Mouse (Mus musculus) heart, adult 8-10 months (tissue): ENCODE data around the gene Prpf18. TPM values are rescaled to one million over a fixed set of nuclear protein-coding genes. Genes with fewer than 3 reads are reported as not detected.

ENCODE experiments used
- DNase-seq: peaks from one replicate; pipeline ENCODE4 v3.0.0; 2022; ENCODE audit warnings: low spot score
- total RNA-seq, 4 experiments: library from RNA; stranded (reverse); gene quantifications; 2 replicates each; pipeline ENCODE4 v1.2.4; 2022

Gene Prpf18
- total RNA-seq, 4 experiments from 2014 or later = 34.0 to 37.1 (median 35.2) TPM

DNA sequence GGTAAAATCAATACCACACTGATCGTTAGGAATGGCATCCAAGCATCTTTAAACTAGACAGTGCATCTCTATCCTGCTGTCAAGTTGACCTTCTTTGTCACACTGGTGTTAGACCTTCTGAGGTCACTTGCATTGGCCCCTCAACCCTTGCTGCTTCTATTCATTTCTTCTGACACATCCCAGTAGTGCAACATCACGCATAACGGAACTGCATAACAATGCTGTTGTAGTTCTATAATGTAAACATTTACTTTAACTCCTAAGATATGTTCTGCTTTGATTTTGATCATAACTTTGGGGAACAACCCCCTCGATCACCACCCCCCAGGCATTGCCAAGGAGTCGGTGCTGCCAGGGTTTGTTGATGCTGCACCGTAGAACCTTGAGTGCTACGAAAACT is 75.9 kb downstream of the Prpf18 start:
- no peak for DNase-seq

DNA sequence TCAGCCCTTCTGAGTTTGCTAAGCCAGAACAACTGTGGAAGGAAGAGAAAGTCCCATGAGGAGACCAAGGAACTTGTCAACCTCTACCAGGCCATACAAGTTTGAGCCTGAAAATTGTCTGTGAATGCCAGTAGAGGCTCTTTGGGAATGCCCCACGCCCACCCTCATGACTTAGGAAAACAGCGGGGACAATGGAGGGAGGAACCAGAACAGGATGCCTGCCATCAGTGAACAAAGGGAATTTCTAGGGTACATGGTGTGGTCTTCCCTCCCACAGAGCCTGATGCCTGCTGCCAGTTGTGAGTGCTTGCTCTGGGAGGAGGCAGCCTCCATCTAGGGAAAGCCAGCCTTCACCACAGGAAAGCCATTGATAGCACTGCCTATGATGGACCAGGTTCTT is 76.8 kb downstream of the Prpf18 start:
- no peak for DNase-seq

DNA sequence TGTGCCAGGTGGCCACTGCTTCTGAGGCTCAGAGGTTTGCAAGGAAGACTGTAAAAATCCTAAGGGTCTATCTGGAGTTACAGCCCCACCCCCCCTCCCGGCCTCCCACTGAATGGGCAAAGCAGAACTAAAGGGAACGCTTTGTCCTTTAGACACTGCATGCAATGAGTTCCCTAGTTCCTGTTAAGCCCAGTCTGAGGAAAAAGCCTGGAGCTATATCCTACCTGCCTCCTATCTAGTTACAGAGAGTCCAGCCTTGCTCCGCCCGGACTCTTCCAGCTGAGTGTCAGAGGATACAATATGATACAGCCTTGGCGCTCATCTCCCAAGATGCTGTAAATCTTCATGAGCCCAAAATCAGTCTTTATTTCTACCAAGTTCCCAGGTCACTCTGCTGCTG is 77.7 kb downstream of the Prpf18 start:
- DNase-seq = no peak

DNA sequence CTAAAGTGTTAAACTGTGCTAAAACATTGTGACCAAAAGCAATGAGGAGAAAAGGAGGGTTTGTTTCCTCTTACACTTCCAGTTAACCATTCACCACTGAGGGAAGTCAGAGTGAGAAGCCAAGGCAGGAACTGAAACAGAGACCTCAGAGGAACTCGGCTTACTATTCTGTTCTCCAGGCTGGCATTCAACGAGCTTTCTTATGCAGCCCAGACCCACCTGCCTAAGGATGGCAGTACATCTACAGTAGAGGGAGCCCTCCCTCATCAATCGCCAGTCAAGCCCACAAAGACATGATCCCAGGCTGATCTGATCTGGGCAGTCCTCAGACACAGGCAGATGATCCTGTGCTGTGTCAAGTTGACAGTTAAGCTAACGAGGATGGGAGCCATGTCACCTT is 78.5 kb downstream of the Prpf18 start:
- no peak for DNase-seq

DNA sequence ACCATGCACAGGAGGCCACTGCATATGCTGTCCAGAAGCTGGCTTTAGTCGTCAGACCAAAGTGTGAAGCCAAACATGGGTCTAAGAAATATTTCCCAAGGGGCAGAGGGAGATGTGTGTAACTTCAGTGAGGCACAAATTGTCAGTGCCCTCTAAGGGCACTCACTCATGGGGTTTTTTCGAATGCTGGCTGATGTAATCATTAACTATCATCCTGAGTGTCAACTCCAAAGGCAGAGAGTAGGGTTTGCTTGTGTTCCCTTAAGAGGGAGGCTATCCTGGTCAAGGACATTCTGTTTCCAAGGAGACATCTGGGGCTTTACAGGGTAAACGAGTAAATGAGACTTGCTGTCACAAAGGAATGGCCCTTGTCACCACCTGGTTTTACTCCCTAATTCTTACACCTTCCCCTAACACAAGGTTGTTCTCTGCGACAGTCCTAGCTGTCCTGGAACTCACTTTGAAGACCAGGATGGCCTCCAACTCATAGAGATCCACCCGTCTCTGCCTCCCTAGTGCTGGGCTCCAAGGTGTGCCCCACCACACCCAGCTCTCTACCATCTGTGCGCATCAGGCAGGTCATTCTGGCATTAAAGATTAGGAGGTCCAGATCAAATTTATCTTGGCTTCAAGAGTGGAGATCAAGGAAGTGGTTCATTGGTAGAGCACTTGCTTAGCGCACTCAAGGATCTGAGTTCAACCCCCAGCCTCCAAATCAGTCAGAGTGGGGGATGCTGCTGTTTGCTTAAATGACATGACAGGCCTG is 79.2 kb downstream of the Prpf18 start:
- no peak for DNase-seq

Other genes with a start within 250 kb of the Prpf18 start
- gene Bend7, start 65.7 kb upstream of the Prpf18 start, total RNA-seq = 1 to 10 TPM; 4.7 to 5.7 (median 5.3) TPM
- 10 to 100 TPM; 10.1 to 15.0 (median 12.0) TPM for gene Sephs1, start 229.5 kb upstream of the Prpf18 start, total RNA-seq